Mouse (Mus musculus): Measurements from ENCODE around the gene Ash1l.

DNA sequence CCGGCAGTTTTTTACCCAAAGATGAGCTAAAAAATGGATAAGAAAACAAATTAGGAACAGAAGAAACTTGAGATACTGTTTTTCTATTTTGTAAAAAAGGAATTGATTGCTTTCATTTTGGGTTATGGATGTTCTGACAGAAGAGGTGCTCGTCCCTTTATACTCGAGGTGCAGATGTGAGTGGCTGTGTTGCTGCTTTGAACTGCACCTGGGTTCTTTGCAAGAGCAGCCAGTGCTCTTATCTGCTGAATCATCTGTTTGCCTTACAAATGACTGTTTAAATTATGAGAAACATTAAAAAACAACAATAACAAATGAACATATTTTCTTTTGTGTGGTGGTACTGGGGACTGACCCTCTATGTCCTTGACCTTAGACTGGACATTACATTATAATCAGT is 20.9 kb upstream of the Ash1l start:
- TF ChIP-seq CTCF (IDR thresholded peaks at IDR 0.05) (no peak), EP300 (IDR thresholded peaks at IDR 0.05) (no peak)

All from lung, postnatal 0 days (tissue).